Mouse (Mus musculus): ENCODE results near the gene Man2a2. TPM values are rescaled to one million over a fixed set of nuclear protein-coding genes. Genes with fewer than 3 reads are reported as not detected.

Man2a2 gene
- polyA plus RNA-seq, 1 experiment: 40.4 TPM

DNA sequence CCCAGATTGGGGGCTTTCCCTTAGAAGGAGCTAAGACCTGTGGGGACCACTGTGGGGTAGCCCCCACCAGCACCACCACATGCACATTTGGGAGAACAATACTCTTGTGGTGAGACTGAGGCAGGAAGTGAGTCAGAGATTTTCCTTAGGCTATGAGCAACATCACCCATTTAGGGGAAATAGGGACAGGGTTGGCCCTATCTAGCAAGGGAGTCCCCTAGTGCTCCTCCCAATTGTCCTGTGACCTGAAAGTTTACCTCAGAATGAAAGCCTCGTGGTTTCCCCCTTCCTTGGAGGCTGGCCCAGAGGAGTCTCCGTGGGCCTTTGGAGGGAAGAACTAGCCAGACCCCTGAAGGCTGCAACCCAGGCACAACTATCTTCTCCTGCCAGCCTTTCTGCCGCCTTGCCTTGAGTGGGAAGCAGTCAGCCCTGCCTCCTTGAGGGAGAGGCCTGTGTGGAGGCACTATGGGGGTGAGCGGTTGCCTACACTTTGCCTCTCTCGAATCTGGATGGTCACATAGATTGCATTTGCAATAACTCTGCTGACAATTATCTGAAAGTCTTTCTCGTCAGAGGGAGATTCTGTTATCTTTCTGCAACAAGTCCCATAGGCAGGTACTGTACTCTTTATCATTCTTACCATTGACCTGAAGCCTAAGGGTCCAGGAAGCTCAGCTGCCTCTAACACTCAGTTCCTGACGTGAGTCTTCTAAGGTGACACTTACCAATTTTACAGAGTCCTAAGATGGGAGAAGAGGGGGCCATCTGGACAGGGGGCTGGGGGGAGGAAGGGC lies 33.1 kb upstream of the Man2a2 start:
- Histone ChIP-seq H3K27me3 (replicated peaks; ENCODE audit: control insufficient read depth, insufficient read depth, low read length) (no peaks in the 10 kb centered on the region), H3K4me1 (ENCODE audit: control insufficient read depth, insufficient read depth, low read length) (peaks cover 14% of the 10 kb centered on the region), H3K36me3 (ENCODE audit: control insufficient read depth, insufficient read depth, low read length) (no peaks in the 10 kb centered on the region), H3K4me3 (ENCODE audit: insufficient read depth, low read depth, low read length) (no peak overlapping the region), H3K27ac (ENCODE audit: insufficient read depth, low read depth, low read length) (no peak overlapping the region)
- WGBS: 76% methylated on average over 7 of the region's 7 CpGs
- TF ChIP-seq CTCF (conservative IDR thresholded peaks at IDR 0.05; ENCODE audit: insufficient read depth, insufficient read length, low read depth, low read length) (no peak), POLR2A (IDR thresholded peaks at IDR 0.05; ENCODE audit: low read depth, low read length) (no peak)
- peak; percentile 27 for DNase-seq

DNA sequence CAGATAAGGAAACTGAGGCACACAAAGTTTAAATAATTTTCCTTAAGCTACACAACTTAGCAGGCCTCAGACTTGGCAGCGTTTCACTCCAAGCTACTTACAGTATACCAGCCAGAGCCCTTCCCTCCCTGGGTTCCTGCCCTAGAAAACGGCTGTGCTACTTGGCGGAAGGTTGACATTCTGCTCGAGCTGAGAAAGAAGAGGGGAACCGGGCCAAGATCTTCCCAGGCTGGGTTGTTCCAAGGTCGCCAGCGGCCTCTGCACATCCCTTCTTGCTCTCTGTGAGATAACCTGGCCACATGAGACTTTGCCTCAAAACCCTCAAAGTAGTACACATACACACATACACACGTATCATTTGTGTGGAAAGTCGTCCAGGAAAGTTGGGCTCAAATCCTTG lies 32.4 kb upstream of the Man2a2 start:
- Histone ChIP-seq H3K4me1 (ENCODE audit: control insufficient read depth, insufficient read depth, low read length) (peaks cover 20% of the 10 kb centered on the region), H3K27me3 (replicated peaks; ENCODE audit: control insufficient read depth, insufficient read depth, low read length) (no peaks in the 10 kb centered on the region), H3K27ac (ENCODE audit: insufficient read depth, low read depth, low read length) (peak overlapping the region; percentile 97), H3K36me3 (ENCODE audit: control insufficient read depth, insufficient read depth, low read length) (no peaks in the 10 kb centered on the region), H3K4me3 (ENCODE audit: insufficient read depth, low read depth, low read length) (peak overlapping the region; percentile 91)
- no peak for TF ChIP-seq CTCF (conservative IDR thresholded peaks at IDR 0.05; ENCODE audit: insufficient read depth, insufficient read length, low read depth, low read length)
- no peak for TF ChIP-seq POLR2A (IDR thresholded peaks at IDR 0.05; ENCODE audit: low read depth, low read length)
- DNase-seq: peak; percentile 90
- WGBS: 28% methylated on average over 9 of the region's 9 CpGs

GRCm38 (mm10) chr7:80402651-80403321 lies 31.6 kb upstream of the Man2a2 start:
- Histone ChIP-seq H3K27me3 (replicated peaks; ENCODE audit: control insufficient read depth, insufficient read depth, low read length) (no peaks in the 10 kb centered on the region), H3K4me1 (ENCODE audit: control insufficient read depth, insufficient read depth, low read length) (peaks cover 20% of the 10 kb centered on the region), H3K4me3 (ENCODE audit: insufficient read depth, low read depth, low read length) (peak overlapping the region; percentile 91), H3K36me3 (ENCODE audit: control insufficient read depth, insufficient read depth, low read length) (no peaks in the 10 kb centered on the region), H3K27ac (ENCODE audit: insufficient read depth, low read depth, low read length) (peak overlapping the region; percentile 97)
- DNase-seq: peak; percentile 82
- TF ChIP-seq CTCF (conservative IDR thresholded peaks at IDR 0.05; ENCODE audit: insufficient read depth, insufficient read length, low read depth, low read length): no peak
- no peak for TF ChIP-seq POLR2A (IDR thresholded peaks at IDR 0.05; ENCODE audit: low read depth, low read length)
- WGBS: 10% methylated on average over 85 of the region's 92 CpGs

DNA sequence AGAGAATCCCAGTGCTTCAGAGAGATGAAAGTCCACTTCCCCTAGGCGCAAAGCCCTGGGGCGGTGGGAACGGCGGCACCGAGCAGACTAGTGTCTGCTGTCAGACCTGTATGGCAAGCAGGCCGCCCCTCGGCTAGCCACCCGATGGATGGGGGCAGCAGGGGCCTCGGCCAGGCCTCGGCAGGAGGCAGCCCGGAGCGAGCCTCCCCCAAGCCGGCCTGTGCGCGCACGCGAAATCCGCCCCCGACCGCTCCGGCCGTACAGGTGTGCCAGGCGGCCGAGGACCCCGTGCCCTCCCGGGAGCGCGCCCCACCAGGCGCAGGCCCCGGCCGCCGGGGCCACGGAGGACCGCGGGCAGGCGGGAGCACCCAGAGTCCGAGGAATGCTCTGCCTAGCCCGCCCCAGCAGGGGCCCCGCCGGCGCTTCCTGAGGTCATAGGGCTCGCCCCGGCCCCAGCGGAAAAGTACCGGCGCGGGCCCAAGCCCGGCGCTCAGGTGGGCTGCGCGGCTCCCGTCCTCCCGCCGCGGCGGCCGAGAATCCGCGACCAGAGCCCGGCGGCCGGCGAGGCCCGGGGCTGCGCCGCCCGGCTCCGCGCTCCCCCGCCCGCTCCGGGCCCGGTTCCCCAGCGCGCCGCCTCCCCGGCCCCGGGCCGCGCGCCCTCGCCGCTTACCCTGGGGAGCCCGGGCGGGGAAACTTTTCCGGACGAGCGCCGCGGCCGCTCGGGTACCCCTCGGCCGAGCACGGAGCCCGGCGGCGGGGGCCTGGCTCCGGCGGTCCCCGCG lies 30.9 kb upstream of the Man2a2 start:
- TF ChIP-seq POLR2A (IDR thresholded peaks at IDR 0.05; ENCODE audit: low read depth, low read length): peak; percentile 23
- TF ChIP-seq CTCF (conservative IDR thresholded peaks at IDR 0.05; ENCODE audit: insufficient read depth, insufficient read length, low read depth, low read length): no peak
- 2% methylated on average over 101 of the region's 102 CpGs for WGBS
- Histone ChIP-seq H3K4me3 (ENCODE audit: insufficient read depth, low read depth, low read length) (peak overlapping the region; percentile 84), H3K4me1 (ENCODE audit: control insufficient read depth, insufficient read depth, low read length) (peaks cover 20% of the 10 kb centered on the region), H3K27ac (ENCODE audit: insufficient read depth, low read depth, low read length) (peak overlapping the region; percentile 85), H3K27me3 (replicated peaks; ENCODE audit: control insufficient read depth, insufficient read depth, low read length) (no peaks in the 10 kb centered on the region), H3K36me3 (ENCODE audit: control insufficient read depth, insufficient read depth, low read length) (no peaks in the 10 kb centered on the region)
- DNase-seq: peak; percentile 83

GRCm38 (mm10) chr7:80401041-80401859 lies 30.1 kb upstream of the Man2a2 start:
- no peak for TF ChIP-seq POLR2A (IDR thresholded peaks at IDR 0.05; ENCODE audit: low read depth, low read length)
- no peak for TF ChIP-seq CTCF (conservative IDR thresholded peaks at IDR 0.05; ENCODE audit: insufficient read depth, insufficient read length, low read depth, low read length)
- DNase-seq: peak; percentile 28
- Histone ChIP-seq H3K36me3 (ENCODE audit: control insufficient read depth, insufficient read depth, low read length) (peaks cover 4% of the 10 kb centered on the region; the same call in 1 of the 2 replicates), H3K4me3 (ENCODE audit: insufficient read depth, low read depth, low read length) (peak overlapping the region; percentile 84), H3K27me3 (replicated peaks; ENCODE audit: control insufficient read depth, insufficient read depth, low read length) (no peaks in the 10 kb centered on the region), H3K4me1 (ENCODE audit: control insufficient read depth, insufficient read depth, low read length) (peaks cover 20% of the 10 kb centered on the region), H3K27ac (ENCODE audit: insufficient read depth, low read depth, low read length) (peak overlapping the region; percentile 85)
- WGBS: 18% methylated on average over 5 of the region's 5 CpGs

- WGBS: 35% methylated on average over 6 of the region's 6 CpGs
Observed at GRCm38 (mm10) chr7:80400571-80400970, 29.4 kb upstream of the Man2a2 start.

More at GRCm38 (mm10) chr7:80400571-80400970, 29.4 kb upstream of the Man2a2 start:
- Histone ChIP-seq H3K4me1 (ENCODE audit: control insufficient read depth, insufficient read depth, low read length) (peaks cover 20% of the 10 kb centered on the region), H3K36me3 (ENCODE audit: control insufficient read depth, insufficient read depth, low read length) (peaks cover 8% of the 10 kb centered on the region), H3K27me3 (replicated peaks; ENCODE audit: control insufficient read depth, insufficient read depth, low read length) (no peaks in the 10 kb centered on the region), H3K27ac (ENCODE audit: insufficient read depth, low read depth, low read length) (peak overlapping the region; percentile 85), H3K4me3 (ENCODE audit: insufficient read depth, low read depth, low read length) (peak overlapping the region; percentile 16; the same call in 1 of the 2 replicates)
- peak; percentile 88 for DNase-seq
- no peak for TF ChIP-seq CTCF (conservative IDR thresholded peaks at IDR 0.05; ENCODE audit: insufficient read depth, insufficient read length, low read depth, low read length)
- TF ChIP-seq POLR2A (IDR thresholded peaks at IDR 0.05; ENCODE audit: low read depth, low read length): no peak
